Mouse (Mus musculus): ENCODE results near the gene Pex5. TPM values are rescaled to one million over a fixed set of nuclear protein-coding genes. Genes with fewer than 3 reads are reported as not detected.
"Not testable (repeated sequence)": the region's sequence is repeated elsewhere in the genome, so short reads cannot be mapped to it uniquely, and the experiment has no call there.

Pex5 gene
- polyA plus RNA-seq, 1 experiment from 2014 or later = 32.5 TPM

- Histone ChIP-seq H3K36me3 (replicated peaks; ENCODE audit: insufficient read depth, low read length) (peaks cover 49% of the 10 kb centered on the region), H3K4me3 (ENCODE audit: low read depth, low read length) (no peak overlapping the region), H3K9me3 (ENCODE audit: low read length) (no peaks in the 10 kb centered on the region), H3K27ac (ENCODE audit: low read depth) (no peak overlapping the region), H3K9ac (replicated peaks) (no peak overlapping the region), H3K4me1 (ENCODE audit: insufficient read depth) (no peaks in the 10 kb centered on the region), H3K4me2 (ENCODE audit: low read depth, low read length) (no peak overlapping the region), H3K27me3 (ENCODE audit: insufficient read depth, low read length) (no peaks in the 10 kb centered on the region)
- DNase-seq = no peak
- ATAC-seq = no peak
- TF ChIP-seq CTCF (IDR thresholded peaks at IDR 0.05; ENCODE audit: low read depth) (no peak), EP300 (IDR thresholded peaks at IDR 0.05; ENCODE audit: low read depth) (no peak)
These were observed 7.7 kb downstream of the Pex5 start for GRCm38 (mm10) chr6:124407180-124407579.

DNA sequence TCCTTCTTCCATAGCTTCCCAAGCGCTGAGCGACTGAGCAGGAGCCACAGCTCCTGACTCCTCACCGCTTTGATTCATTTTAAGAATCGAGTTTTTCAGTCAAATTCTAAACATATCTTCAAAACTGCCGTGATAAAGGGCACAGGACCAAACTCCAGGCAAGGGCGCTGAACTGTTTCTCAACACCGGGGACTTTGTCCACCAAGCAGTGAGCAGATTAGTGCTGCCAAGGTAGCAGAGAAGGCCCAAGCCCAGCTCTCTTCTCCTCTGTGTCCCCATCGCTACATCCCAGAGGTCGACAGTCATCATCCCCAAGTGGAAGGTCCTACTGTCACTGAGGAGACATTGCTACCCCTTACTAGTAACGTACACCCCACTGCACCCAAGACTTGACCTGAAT lies 8.5 kb downstream of the Pex5 start:
- 81% methylated on average over 10 of the region's 10 CpGs for WGBS (ENCODE audit: insufficient replicate concordance)
- peaks cover 52% of the 10 kb centered on the region for H3K36me3 ChIP-seq (replicated peaks; ENCODE audit: insufficient read depth, low read length)
- ATAC-seq = peak; percentile 84

GRCm38 (mm10) chr6:124399738-124400137 lies 15.1 kb downstream of the Pex5 start:
- no peak overlapping the region for H3K4me3 ChIP-seq (ENCODE audit: low read depth, low read length)
- WGBS (ENCODE audit: insufficient replicate concordance) = 87% methylated on average over 6 of the region's 6 CpGs
- H3K4me1 ChIP-seq (ENCODE audit: insufficient read depth) = no peaks in the 10 kb centered on the region
- no peak overlapping the region for H3K4me2 ChIP-seq (ENCODE audit: low read depth, low read length)
- H3K27ac ChIP-seq (ENCODE audit: low read depth) = no peak overlapping the region
- TF ChIP-seq CTCF (IDR thresholded peaks at IDR 0.05; ENCODE audit: low read depth) = no peak
- no peak for TF ChIP-seq EP300 (IDR thresholded peaks at IDR 0.05; ENCODE audit: low read depth)
- no peaks in the 10 kb centered on the region for H3K27me3 ChIP-seq (ENCODE audit: insufficient read depth, low read length)
- peaks cover 76% of the 10 kb centered on the region for H3K36me3 ChIP-seq (replicated peaks; ENCODE audit: insufficient read depth, low read length)
- ATAC-seq (no peak), DNase-seq (no peak)
- no peaks in the 10 kb centered on the region for H3K9me3 ChIP-seq (ENCODE audit: low read length)
- H3K9ac ChIP-seq (replicated peaks) = no peak overlapping the region

More for the DNA sequence above, 8.5 kb downstream of the Pex5 start:
- no peak for TF ChIP-seq CTCF (IDR thresholded peaks at IDR 0.05; ENCODE audit: low read depth)
- TF ChIP-seq EP300 (IDR thresholded peaks at IDR 0.05; ENCODE audit: low read depth) = no peak
- Histone ChIP-seq H3K4me1 (ENCODE audit: insufficient read depth) (no peaks in the 10 kb centered on the region), H3K4me3 (ENCODE audit: low read depth, low read length) (no peak overlapping the region), H3K9ac (replicated peaks) (no peak overlapping the region), H3K27me3 (ENCODE audit: insufficient read depth, low read length) (no peaks in the 10 kb centered on the region), H3K9me3 (ENCODE audit: low read length) (no peaks in the 10 kb centered on the region), H3K4me2 (ENCODE audit: low read depth, low read length) (no peak overlapping the region), H3K27ac (ENCODE audit: low read depth) (peak overlapping the region; percentile 62)
- peak; percentile 49 for DNase-seq

GRCm38 (mm10) chr6:124394991-124395390 lies 19.9 kb downstream of the Pex5 start:
- H3K4me3 ChIP-seq (ENCODE audit: low read depth, low read length); H3K4me2 ChIP-seq (ENCODE audit: low read depth, low read length); H3K4me1 ChIP-seq (ENCODE audit: insufficient read depth); H3K27me3 ChIP-seq (ENCODE audit: insufficient read depth, low read length); H3K27ac ChIP-seq (ENCODE audit: low read depth); ATAC-seq; H3K9me3 ChIP-seq (ENCODE audit: low read length); DNase-seq; H3K9ac ChIP-seq (replicated peaks): not testable (repeated sequence)
- H3K36me3 ChIP-seq (replicated peaks; ENCODE audit: insufficient read depth, low read length) = peaks cover 34% of the 10 kb centered on the region
- WGBS (ENCODE audit: insufficient replicate concordance) = 79% methylated on average over 3 of the region's 3 CpGs

GRCm38 (mm10) chr6:124380142-124380541 lies 34.7 kb downstream of the Pex5 start:
- no peak overlapping the region for H3K4me2 ChIP-seq (ENCODE audit: low read depth, low read length)
- no peak overlapping the region for H3K9ac ChIP-seq (replicated peaks)
- no peaks in the 10 kb centered on the region for H3K27me3 ChIP-seq (ENCODE audit: insufficient read depth, low read length)
- H3K27ac ChIP-seq (ENCODE audit: low read depth) = no peak overlapping the region
- H3K36me3 ChIP-seq (replicated peaks; ENCODE audit: insufficient read depth, low read length) = no peaks in the 10 kb centered on the region
- WGBS (ENCODE audit: insufficient replicate concordance) = 8% methylated on average over 5 of the region's 5 CpGs
- no peak for DNase-seq
- H3K9me3 ChIP-seq (ENCODE audit: low read length) = no peaks in the 10 kb centered on the region
- no peak overlapping the region for H3K4me3 ChIP-seq (ENCODE audit: low read depth, low read length)
- H3K4me1 ChIP-seq (ENCODE audit: insufficient read depth) = peaks cover 11% of the 10 kb centered on the region
- no peak for ATAC-seq
- TF ChIP-seq EP300 (IDR thresholded peaks at IDR 0.05; ENCODE audit: low read depth) = no peak
- peak; percentile 36 for TF ChIP-seq CTCF (IDR thresholded peaks at IDR 0.05; ENCODE audit: low read depth)

DNA sequence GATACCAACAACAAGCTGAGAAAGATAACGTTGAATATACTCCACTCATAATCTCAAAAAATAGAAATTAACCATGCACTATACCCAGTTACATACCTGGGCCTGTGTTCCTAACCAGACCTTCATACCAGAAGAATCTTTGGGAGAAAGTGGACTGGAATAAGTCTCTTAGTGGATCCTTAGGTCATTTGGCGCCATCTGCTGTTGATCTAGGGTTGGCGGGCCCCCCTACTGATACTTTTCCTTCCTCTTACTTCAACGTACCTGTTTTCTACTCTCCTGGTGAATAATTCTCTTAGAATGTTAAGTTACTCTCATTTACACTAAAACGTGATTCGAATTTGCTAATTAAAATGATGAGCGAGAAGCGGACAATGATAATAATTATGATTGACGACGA lies 35.5 kb downstream of the Pex5 start:
- H3K36me3 ChIP-seq (replicated peaks; ENCODE audit: insufficient read depth, low read length) = no peaks in the 10 kb centered on the region
- H3K4me1 ChIP-seq (ENCODE audit: insufficient read depth) = peaks cover 19% of the 10 kb centered on the region
- 22% methylated on average over 10 of the region's 10 CpGs for WGBS (ENCODE audit: insufficient replicate concordance)
- H3K9me3 ChIP-seq (ENCODE audit: low read length) = no peaks in the 10 kb centered on the region
- ATAC-seq (no peak), DNase-seq (peak; percentile 69)
- H3K27me3 ChIP-seq (ENCODE audit: insufficient read depth, low read length) = no peaks in the 10 kb centered on the region
- H3K4me3 ChIP-seq (ENCODE audit: low read depth, low read length) = no peak overlapping the region
- H3K4me2 ChIP-seq (ENCODE audit: low read depth, low read length) = no peak overlapping the region
- no peak overlapping the region for H3K9ac ChIP-seq (replicated peaks)
- no peak overlapping the region for H3K27ac ChIP-seq (ENCODE audit: low read depth)
- TF ChIP-seq EP300 (IDR thresholded peaks at IDR 0.05; ENCODE audit: low read depth) (no peak), CTCF (IDR thresholded peaks at IDR 0.05; ENCODE audit: low read depth) (peak; percentile 80)

Data from liver, postnatal 0 days (tissue).